10 mouse cellular contexts compared by ENCODE assay signal in the genomic region with DNA sequence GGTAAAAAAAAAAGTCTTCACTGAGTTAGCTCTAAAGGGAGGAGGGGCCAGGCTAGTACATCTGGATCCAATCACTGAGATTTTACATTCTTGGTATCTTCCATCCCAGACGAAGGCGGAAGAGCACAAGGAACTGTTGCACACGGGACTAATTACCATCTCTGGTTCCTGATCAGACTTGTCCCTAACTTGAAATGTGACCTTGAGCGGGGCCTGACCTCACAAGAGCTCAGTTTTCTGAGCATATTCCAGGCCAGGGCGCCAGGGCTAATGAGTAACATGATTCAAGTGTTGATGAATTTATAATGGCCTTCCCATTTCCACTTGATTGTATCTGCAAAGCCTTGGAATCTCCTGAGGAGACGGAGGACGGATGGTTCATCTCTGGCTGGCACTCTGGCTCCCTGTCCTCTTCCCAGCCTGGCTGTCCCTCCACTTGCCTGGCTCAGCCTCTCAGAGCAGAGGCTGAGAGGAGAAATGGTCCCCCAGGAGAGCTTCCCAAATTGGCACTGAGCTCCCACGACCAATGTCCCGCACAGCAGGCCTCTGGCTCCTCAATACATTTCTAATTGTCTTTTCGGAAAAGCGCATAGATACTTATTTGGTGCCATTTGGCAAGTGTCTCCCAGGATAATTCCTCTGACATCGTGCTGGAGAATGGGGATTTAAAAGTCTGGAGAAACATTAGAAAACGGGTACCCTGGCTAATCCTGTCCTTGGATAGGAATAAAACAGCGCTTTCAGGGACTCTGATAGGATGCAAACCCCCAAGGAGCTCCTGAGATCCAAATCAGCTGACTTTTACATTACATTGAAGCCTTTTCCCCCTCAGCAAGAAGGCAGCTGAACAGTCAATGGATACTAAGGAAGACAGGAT. TPM values are rescaled to one million over a fixed set of nuclear protein-coding genes. Genes with fewer than 3 reads are reported as not detected.
A peak's percentile ranks its signal among the peaks of the same experiment; 100 is the strongest.
DNase-seq lines count a peak whose midpoint lies in the region; ATAC-seq lines count a peak whose summit lies in the region.
"Had no signal": no experiment of that assay in that cellular context is flagged by ENCODE, and none has a peak within 500 bp of the region (broad histone marks: within the 10 kb centered on the region; RNA-seq: fewer than 3 reads in every experiment).

No protein-coding gene starts in this region.

- 50% methylated on average over 14 of the region's 14 CpGs for whole genome bisulfite sequencing in hindbrain, embryonic 11.5 days
- WGBS in hindbrain, embryonic 14.5 days = 47% methylated on average over 14 of the region's 14 CpGs
- 40% methylated on average over 14 of the region's 14 CpGs for WGBS in hindbrain, embryonic 16.5 days

- no peak overlapping the region for H3K4me2 ChIP-seq in hindbrain, embryonic 11.5 days (replicated peaks; ENCODE audit: low read depth, low read length)
- H3K4me2 ChIP-seq in hindbrain, embryonic 14.5 days (replicated peaks) = no peak overlapping the region
- H3K4me2 ChIP-seq in hindbrain, embryonic 16.5 days (ENCODE audit: low read length) = no peak overlapping the region

- no peak overlapping the region for H3K9ac ChIP-seq in hindbrain, embryonic 11.5 days (ENCODE audit: low read depth, low read length)
- no peak overlapping the region for H3K9ac ChIP-seq in hindbrain, embryonic 14.5 days
- H3K9ac ChIP-seq in hindbrain, embryonic 16.5 days (ENCODE audit: low read depth, low read length) = no peak overlapping the region

- no peaks in the 10 kb centered on the region for H3K27me3 ChIP-seq in hindbrain, embryonic 11.5 days (ENCODE audit: control insufficient read depth, insufficient read depth, low read length)
- no peaks in the 10 kb centered on the region for H3K27me3 ChIP-seq in hindbrain, embryonic 14.5 days (ENCODE audit: control insufficient read depth, insufficient read depth, low read length)
- no peaks in the 10 kb centered on the region for H3K27me3 ChIP-seq in hindbrain, embryonic 16.5 days (replicated peaks; ENCODE audit: control insufficient read depth, insufficient read depth, low read length)

- H3K36me3 ChIP-seq in hindbrain, embryonic 11.5 days (ENCODE audit: control insufficient read depth, insufficient read depth, low read length) = no peaks in the 10 kb centered on the region
- no peaks in the 10 kb centered on the region for H3K36me3 ChIP-seq in hindbrain, embryonic 14.5 days (replicated peaks; ENCODE audit: control insufficient read depth, insufficient read depth)
- H3K36me3 ChIP-seq in hindbrain, embryonic 16.5 days (ENCODE audit: control insufficient read depth, insufficient read depth, low read length) = no peaks in the 10 kb centered on the region
- H3K36me3 ChIP-seq: G1E had no signal

- H3K27ac ChIP-seq in hindbrain, embryonic 11.5 days (ENCODE audit: low read depth, low read length) = no peak overlapping the region
- H3K27ac ChIP-seq in hindbrain, embryonic 14.5 days = no peak overlapping the region
- H3K27ac ChIP-seq in hindbrain, embryonic 16.5 days (ENCODE audit: low read depth, low read length) = no peak overlapping the region; the same call in 1 of the 2 replicates

- no peak overlapping the region for H3K4me3 ChIP-seq in hindbrain, embryonic 11.5 days (ENCODE audit: low read depth, low read length)
- no peak overlapping the region for H3K4me3 ChIP-seq in hindbrain, embryonic 14.5 days (replicated peaks; ENCODE audit: low read length)
- H3K4me3 ChIP-seq in hindbrain, embryonic 16.5 days (ENCODE audit: low read length) = no peak overlapping the region

- no peak for ATAC-seq in hindbrain, embryonic 11.5 days (ENCODE audit: low FRiP score)
- no peak for ATAC-seq in hindbrain, embryonic 14.5 days (ENCODE audit: low FRiP score)
- ATAC-seq in hindbrain, embryonic 16.5 days = peak; percentile 54; the same call in 1 of the 2 replicates

- DNase-seq in hindbrain, embryonic 11.5 days (ENCODE audit: low spot score) = peak; percentile 32
- DNase-seq in hindbrain, embryonic 14.5 days (ENCODE audit: low spot score) = no peak
- DNase-seq in cerebellum, adult 9-11 months = peak; percentile 30
- DNase-seq in mesoderm, embryonic 11.5 days (ENCODE audit: low read depth, low spot score) = peak; percentile 64
- DNase-seq in gastrocnemius, postnatal 10 days = no peak
- no peak for DNase-seq in urinary bladder, postnatal 4 days (ENCODE audit: low spot score in 2 of 2)
- no peak for DNase-seq in thymus, adult 18-20 months
- DNase-seq: lung, adult 2 months had no signal

- H3K4me1 ChIP-seq in hindbrain, embryonic 11.5 days (replicated peaks; ENCODE audit: control insufficient read depth, insufficient read depth, low read length) = no peaks in the 10 kb centered on the region
- H3K4me1 ChIP-seq in hindbrain, embryonic 14.5 days (replicated peaks; ENCODE audit: control insufficient read depth, insufficient read depth, low read length) = peaks cover 12% of the 10 kb centered on the region; the same call in 1 of the 2 replicates
- peaks cover 13% of the 10 kb centered on the region for H3K4me1 ChIP-seq in hindbrain, embryonic 16.5 days (ENCODE audit: control insufficient read depth, insufficient read depth, low read depth, low read length)

- no peaks in the 10 kb centered on the region for H3K9me3 ChIP-seq in hindbrain, embryonic 11.5 days (ENCODE audit: control insufficient read depth, low read length)
- no peaks in the 10 kb centered on the region for H3K9me3 ChIP-seq in hindbrain, embryonic 14.5 days (ENCODE audit: control insufficient read depth, low read length)
- H3K9me3 ChIP-seq in hindbrain, embryonic 16.5 days (ENCODE audit: control insufficient read depth, low read length) = no peaks in the 10 kb centered on the region
- H3K9me3 ChIP-seq: G1E had no signal

RNA-seq across cellular contexts. Expression of gene Tln2, which starts 58.1 kb away (rescaled TPM):
- 15.9 and 22.6 TPM in 2 replicates for polyA plus RNA-seq in hindbrain, embryonic 11.5 days (2014; fragmentation: Nextera tagmentation; extraction: Ambion mirVana)
- 38.3 and 41.5 TPM in 2 replicates for polyA plus RNA-seq in hindbrain, embryonic 14.5 days (2014; fragmentation: Nextera tagmentation; extraction: Ambion mirVana)
- 28.5 and 37.9 TPM in 2 replicates for polyA plus RNA-seq in hindbrain, embryonic 16.5 days (2015; fragmentation: Nextera tagmentation; extraction: Ambion mirVana)
- 100 to 1,000 TPM; 111 to 132 TPM for total RNA-seq in gastrocnemius, postnatal 10 days (2021)

Comparison
In these comparisons a context has a peak if more than half of its experiments do, and no peak if none do; other contexts are left out.
1. DNase-seq: peak in hindbrain, embryonic 11.5 days (single experiment), cerebellum, adult 9-11 months (single experiment) and mesoderm, embryonic 11.5 days (single experiment); none in hindbrain, embryonic 14.5 days (single experiment), gastrocnemius, postnatal 10 days (single experiment), urinary bladder, postnatal 4 days (0 of 2) and thymus, adult 18-20 months (0 of 2).